Mouse (Mus musculus): ENCODE data around the gene Xxylt1.

The Xxylt1 gene

DNA sequence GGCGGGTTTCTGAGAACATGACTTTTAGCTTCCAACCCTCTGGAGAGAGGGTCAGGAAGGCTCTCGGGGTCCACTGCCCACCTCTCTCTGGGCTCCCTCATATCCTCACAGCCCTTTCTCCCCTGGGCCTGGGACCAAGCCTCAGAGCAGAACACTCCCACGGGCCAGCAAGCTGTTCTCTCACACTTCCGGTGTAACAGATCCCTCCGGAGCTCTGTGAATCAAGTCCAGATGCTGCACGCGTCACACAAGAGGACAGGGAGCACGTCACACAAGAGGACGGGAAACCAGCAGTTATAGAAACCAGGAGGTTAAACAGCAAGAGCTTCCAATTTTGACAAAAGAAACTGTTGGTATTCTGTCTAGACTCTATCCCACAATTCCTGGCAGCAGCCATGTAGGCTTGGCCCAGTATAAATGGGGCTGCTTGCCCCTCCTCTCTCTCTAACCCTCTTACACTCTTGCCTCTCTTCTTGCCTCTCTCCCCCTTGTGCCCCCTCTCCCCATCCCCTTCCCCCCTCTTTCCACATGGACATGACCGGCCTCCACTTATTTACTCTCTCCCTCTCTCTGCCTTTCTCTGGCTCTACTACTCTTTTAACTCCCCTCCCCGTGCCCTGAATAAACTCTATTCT, 19.9 kb downstream of the Xxylt1 start:
- no peak for DNase-seq (ENCODE audit: low spot score in 2 of 2)

DNA sequence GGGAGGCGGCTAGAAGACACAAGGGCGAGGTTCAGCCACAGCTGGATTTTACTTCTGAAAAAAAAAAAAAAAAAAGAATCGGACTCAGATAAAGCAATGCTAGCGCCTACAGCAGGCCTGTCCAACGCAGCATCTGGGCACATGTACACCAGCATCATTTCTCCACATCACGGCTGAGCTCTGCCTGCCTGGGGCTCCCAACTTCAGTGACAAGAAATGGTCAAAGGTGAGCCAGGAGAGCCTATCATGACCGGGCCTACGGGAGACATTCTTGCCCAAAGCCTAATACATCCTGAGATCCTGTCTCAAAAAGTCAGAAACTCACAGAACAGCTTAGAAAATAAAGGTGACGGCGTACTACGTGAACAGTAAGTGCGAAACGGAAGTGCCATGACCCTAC, 20.5 kb downstream of the Xxylt1 start:
- DNase-seq (ENCODE audit: low spot score in 2 of 2) = no peak

DNA sequence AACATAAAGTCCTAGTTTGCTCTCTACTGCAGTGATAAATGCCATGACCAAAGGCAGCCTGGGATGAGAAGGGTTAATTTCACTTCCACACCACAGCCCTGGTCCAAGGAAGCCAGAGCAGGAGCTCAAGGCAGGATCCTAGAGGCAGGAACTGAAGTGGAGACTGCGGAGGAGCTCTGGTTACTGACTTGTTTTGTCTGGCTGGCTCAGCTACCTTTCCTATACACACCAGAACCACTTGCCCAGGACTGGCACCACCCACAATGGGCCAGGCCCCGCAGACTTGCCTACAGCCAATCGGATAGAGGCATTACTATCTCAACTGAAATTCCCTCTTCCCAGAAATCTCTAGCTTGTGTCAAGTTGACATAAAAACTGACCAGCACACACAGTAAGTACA, 21.0 kb downstream of the Xxylt1 start:
- no peak for DNase-seq (ENCODE audit: low spot score in 2 of 2)

DNA sequence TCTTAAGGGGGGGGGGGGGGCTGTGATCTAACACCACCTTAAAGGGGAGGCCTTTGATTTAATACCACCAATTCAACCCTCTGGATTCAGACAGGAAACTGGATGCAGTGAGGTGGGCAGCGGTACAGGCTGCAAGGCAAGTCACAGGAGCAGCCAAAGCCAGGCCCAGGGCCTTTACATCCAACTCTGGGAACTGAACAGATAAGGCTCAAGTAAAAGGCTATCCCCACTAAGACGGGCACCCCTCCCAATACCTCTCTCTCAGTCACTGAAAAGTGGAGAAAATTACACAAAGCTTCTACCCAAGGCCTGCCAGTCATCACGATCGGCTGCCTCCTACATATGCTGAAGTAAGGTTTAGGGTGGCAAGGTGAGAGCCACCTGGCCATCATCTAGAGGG, 21.5 kb downstream of the Xxylt1 start:
- DNase-seq (ENCODE audit: low spot score in 2 of 2) = no peak

DNA sequence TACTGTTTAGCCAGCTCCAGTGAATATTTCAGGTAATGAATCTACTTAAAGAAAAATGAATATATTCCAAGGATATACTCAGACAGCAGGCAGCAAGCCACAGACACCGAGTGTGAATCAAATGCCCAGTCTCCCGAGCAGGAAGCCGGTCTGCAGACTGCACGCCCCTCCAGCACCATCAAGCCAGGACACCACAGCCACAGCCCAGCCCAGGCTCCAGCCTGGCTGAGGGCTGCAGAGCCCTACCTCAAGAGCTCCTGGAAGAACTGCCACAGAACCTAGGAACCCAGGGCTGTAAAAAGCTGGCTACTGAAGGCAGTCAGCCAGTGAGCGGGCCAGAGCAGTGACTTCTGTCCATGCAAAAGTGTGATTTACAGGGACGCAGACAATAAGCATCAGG, 28.4 kb downstream of the Xxylt1 start:
- DNase-seq (ENCODE audit: low spot score in 2 of 2) = no peak

DNA sequence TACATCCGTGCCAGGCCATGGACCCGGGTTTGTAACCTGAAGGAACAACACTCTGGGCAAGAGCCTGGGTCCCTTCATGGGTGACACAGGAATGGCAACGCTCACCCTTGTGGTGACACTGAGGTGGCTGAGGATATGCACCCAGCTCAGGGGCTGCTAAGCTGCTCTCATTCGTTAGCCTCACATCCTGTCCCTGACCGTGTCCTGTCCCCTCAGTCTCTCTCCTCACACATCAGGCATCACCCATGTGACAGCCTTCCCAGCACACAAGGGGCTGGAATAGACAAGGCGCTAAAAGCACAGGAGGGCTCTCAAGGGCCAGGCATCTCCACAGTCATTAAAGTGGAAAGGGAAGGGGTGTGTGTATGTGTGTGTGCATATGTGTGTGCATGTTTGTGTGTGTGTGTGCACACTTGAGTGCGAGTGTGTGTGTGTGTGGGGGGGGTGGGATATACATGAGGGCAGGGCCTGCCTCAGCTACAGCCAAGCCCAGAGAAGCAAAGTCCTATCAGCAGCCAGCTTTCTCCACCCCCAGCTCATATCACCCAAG, 29.0 kb downstream of the Xxylt1 start:
- DNase-seq (ENCODE audit: low spot score in 2 of 2) = no peak

DNA sequence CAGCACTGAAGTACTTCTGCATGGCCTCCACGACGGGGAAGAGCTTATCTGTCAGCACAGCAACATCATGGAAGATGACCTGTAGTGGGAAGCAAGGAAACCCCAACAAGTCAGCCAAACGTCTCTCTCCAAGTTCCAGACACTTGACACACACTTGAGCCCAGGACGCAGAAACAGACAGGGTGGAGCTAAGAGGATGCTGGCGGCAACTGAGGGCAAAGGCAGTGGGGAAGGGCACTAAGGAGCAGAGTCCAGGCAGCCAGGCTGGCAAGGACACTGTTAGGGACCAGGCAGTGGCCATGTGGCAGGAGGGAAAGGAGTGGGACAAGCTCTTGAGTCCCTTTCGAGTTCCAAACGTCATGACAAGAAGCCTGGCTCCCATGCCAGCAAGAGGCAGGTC, 30.5 kb downstream of the Xxylt1 start:
- DNase-seq (ENCODE audit: low spot score in 2 of 2) = no peak

DNA sequence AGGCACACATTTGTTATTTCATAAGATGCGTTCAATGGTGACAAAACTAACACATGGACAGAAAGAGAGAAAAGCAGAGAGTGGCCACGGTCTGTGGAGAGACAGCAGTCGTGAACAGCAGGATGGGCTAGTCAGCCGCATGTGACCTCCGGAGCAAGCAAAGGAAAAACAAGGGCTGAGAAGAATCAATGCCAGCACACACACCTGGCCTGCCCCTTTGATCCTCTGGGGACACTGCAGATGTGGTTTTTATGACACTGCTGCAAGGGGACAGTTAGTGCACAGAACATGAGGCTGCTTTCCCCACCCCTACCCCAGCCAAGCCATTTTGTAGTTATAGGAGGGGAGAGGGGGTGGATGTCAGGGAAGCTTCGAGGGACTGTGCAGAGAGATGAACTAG, 33.0 kb downstream of the Xxylt1 start:
- no peak for DNase-seq (ENCODE audit: low spot score in 2 of 2)

DNA sequence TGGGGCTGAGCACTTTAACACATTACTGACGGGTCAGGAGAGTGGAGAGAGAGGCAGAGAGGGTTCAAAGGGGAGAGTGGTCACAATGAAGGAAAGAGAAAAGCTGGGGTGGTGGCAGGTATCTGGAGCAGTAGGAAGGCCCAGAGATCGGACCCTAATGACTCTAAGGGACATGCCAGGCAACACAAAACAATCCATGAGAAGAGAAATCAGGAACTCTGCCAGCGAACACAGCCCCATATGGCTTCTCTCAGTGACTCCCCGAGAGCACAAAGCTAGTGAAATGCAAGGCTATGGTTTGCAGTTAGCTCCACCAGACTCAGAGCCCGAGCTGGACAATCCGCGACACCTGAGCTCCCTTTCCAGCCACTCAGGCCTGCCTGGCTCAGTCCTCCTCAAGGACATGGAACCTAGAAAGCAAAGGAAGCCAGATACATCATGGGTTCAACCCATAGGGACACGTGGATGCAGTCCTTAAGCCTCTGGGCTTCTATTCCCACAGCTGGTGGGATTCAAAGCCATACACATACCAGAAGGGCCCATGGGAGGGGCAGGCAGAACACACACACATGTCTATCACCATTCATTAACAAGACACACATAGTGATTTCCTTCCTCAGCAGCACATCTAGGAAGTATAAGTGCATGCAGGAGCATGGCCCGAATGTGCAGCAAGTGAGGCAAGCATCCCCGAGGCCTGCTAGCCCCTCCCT, 33.9 kb downstream of the Xxylt1 start:
- DNase-seq (ENCODE audit: low spot score in 2 of 2) = no peak

DNA sequence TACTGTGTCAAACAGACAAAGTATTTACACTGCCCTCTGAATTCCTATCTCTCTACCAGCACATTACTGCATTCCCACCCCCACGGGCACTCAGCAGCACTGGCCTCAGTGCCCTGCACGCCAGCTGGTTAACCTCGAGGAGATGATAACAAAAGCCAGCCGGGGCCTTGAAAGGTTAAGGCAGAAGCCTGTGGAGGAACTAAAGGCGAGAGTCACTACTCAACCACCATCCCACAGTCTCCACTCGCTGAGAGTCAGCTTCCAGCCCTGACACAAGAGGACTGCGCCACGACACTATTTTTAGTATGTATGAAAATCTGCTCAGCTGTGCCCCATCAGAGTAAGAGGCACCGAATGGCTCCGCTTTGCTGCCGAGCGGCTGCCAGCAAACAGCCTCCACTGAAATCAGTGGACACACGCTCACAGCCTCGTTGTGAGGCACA, 35.0 kb downstream of the Xxylt1 start:
- no peak for DNase-seq (ENCODE audit: low spot score in 2 of 2)

DNA sequence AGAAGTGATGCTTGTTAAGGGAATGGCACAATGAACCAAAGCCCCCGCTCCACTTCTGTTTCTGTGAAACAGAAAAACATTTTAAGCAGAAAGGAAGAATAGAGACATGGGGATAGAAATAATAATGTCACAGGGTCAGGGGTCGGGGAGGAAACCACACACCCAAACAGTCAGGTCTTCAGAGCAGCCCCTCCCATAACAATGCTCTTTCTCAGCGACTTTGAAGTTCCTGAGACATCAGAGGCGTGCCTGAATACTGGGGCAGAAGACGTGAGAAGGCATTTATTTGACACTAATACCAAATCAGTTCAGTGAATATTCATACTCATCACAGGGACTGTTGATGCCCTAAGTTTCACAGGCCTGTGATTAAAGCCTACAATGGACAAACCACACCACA, 36.0 kb downstream of the Xxylt1 start:
- no peak for DNase-seq (ENCODE audit: low spot score in 2 of 2)

DNA sequence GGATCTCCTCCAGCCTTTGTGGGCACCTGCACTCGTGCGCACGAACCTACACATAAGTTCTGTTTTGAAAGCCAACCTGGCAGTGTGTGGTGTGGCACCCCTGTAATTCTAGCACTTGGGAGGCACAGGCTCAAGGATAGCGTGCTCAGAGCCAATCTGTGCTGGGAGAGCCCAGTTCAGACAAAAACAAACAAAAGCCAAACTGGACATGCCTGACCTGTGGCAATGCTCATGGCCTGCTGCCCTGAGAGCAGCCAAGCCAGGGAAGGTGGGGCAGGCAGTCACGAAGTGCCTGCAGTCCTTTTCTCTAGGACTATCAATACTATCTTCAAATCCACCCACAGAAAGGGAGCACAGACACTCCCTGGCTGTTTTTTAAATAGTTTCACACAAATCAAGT, 38.1 kb downstream of the Xxylt1 start:
- DNase-seq (ENCODE audit: low spot score in 2 of 2) = peak in 1 of 2 experiments; percentile 12

DNA sequence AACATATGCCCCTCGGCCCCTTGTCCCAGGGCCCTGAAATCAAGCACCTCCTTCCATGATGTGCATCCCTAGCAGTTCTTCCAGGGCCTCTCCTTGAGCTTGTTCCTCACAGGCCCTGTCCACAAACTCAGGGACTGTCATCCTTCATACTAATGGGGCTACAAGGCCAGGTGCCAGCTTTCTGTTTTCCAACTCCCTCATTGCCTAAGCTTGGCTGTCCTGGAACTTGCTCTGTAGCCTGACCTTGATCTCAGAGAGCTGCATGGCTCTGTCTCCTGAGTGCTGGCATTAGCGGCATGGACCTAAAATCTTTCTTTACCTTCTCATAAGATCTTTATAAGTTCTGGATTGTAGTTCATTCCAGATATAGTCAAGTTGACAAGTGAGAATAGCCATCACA, 39.7 kb downstream of the Xxylt1 start:
- DNase-seq (ENCODE audit: low spot score in 2 of 2) = no peak

DNA sequence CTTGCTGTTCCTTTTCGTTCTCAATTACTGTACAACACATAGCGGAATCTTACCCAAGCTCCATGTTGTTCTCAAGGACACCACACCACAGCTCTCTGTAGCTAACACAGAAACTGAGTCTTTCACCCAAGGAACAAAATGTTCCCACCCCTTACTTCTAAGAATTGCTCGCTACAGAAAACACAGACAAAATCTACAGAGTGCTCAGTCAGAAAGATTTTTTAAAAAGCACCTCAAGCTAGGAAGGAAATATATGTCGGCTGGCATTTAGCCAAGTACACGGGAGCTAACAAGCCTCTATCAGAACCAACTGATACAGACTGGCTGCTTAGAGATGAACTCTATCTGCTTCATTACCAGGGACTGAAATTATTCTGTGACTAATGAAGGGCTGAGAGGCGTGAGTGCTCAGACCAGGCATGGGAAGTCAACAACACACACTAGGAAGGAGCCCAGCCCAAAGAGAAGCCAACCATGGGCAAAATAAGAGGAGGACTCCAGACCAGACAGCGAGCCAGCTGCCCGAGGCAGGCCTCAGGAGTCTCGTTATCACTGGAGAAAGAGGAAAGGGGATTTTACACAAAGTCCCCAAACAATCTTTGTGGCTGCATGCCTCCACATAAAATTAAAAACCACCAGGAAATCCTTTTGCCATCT, 41.3 kb downstream of the Xxylt1 start:
- no peak for DNase-seq (ENCODE audit: low spot score in 2 of 2)

DNA sequence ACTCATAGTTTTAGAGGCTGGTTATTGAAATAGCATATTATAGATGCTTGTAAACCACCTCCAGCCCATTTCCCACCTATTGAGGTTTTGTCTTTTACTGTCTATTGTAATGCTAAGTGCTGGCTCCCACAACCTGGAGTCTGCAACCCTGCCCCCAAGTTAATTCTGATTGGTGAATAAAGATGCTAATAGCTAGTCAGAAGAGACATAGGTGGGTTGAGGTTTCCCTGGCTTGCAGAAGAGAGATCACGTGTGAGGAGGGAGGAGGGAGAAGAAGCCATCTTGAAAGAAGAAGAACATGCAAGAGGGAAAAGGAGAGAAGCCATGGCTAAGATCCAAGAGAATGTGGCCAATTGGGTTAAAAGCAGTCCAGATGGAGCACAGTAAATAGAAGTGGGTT, 43.8 kb downstream of the Xxylt1 start:
- DNase-seq (ENCODE audit: low spot score in 2 of 2) = no peak

DNA sequence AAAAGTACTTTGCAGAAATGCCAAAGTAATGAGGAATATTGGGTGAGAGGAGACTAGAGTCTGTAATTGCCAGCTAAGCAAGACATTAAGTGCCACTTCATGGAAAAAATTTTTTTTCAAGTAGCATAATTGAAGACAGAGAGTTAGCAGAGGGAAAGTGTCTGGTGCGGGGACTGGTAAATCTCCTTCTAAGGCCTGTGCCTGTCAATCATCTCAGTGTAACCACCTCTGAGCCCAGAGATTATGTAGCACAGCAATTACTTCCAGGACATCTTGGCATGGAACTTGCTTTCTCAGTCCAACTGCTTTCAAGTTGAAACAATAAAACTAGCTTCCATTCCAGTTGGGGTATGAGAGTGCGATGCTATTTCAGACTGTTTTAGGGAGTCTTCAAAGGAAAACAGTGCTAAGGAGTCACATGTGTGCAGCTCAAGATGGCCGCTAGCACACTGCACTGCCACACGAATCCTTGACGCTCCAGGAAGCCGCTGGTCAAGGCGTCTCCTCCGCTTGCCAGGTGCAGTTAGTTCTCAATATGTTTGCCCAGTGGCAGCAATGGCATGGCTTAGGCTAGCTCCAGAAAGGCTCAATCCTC, 45.5 kb downstream of the Xxylt1 start:
- no peak for DNase-seq (ENCODE audit: low spot score in 2 of 2)

DNA sequence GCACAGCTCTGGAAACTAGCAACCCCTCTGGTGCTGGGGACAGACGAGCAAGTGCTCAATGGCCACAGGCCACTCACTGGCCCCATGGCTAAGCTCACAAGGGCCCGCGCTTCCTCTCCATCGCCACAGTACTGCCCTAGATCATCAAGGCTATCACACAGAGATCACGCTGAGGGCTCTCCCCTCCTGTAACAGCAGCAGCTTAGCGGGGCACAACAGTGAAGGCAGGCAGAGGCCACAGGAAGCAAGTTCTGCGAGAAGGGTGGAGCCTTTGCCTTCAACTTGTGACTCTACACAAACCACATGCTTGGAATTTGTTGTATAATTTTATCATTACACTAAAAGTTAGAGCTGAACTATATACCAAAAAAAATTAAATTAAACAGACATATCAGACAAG, 46.0 kb downstream of the Xxylt1 start:
- no peak for DNase-seq (ENCODE audit: low spot score in 2 of 2)

DNA sequence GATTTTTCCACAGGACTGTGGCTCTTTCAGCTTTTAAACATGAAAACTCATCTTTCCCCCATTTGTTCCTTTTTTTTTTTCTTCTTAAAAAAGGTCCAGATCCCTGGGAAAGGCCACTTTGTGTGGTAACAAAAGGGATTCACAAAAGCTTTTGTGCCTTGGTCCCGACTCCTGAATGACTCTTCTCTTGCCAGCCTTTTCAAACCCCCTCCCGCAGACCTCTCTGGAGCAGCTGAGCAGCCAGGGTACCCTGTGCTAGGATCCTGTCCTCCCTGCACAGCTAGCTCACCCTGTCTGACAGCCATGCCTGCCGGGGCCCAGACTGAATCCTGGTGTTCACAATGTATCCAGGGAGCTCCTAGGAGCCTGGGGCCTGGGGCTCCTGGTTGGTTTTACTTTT, 47.2 kb downstream of the Xxylt1 start:
- DNase-seq (ENCODE audit: low spot score in 2 of 2) = no peak

DNA sequence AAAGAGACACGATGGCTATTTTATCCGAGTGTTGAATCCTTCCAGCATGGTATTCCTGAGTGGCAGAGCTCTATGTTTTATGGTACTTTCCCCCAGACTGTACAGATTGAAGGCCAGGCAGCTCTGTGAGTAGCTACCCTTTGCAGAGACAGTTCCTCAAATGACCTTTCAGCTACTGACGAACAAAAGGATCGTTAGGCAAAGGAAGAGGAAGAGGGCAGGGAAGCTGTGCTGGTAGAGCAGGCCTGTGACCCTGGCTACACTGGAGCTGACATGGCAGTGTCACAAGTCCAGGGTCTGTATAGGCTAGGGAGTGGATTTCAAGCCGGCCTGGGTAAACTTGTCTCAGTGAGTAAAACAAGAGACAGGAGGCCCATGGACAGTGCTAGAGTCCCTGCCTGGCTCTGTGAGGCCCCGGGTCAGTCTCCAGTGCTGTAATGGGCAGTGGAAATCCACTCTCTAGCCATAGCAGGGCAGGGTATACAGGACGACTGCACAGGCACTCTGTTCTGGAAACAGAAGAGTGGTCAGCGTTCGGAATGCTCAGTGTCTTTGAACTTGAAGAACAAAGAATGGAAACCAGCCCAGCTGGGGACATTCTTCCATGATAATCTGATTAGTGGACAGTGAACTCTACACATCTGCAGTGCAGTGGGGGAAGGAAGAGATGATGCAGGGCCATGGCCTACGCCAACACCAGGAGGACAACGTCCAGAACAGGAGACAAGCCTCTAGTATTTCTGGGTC, 51.3 kb downstream of the Xxylt1 start:
- no peak for DNase-seq (ENCODE audit: low spot score in 2 of 2)

DNA sequence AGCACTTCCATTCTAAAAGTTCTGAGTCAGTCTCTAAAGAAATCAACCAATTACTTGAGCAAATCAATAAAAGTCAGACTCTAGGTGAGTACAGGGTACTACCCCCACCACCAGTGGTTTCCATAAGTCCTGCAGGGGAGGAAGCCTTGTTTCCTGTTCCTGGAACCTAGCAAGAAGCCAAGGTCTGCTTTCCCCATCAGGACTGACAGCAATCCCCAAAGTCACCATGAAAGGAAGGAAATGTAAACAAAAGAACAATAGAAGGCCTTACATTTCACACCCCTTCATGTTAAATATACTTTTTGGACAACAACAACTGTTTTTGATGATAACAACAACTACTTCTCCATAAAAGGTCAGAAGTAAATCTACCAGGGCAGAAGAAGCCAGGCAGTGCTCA, 53.6 kb downstream of the Xxylt1 start:
- DNase-seq (ENCODE audit: low spot score in 2 of 2) = no peak

DNA sequence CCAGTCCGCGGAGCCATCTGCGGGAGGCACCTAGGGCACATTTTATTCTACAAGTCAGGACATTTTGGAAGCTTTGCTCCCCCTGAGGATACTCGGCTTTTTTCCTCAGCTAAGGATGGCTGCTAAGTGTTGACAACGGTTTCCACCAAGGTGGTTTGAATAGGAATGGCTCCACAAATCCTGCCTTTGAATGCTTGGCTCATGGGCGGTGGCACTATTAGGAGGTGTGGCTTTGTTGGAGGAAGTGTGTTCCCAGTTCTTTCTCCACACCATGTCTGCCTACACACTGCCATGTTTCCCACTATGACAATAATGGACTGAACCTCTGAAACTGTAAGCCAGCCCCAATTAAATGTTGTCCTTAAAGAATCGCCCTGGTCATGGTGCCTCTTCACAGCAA, 55.7 kb downstream of the Xxylt1 start:
- no peak for DNase-seq (ENCODE audit: low spot score in 2 of 2)

DNA sequence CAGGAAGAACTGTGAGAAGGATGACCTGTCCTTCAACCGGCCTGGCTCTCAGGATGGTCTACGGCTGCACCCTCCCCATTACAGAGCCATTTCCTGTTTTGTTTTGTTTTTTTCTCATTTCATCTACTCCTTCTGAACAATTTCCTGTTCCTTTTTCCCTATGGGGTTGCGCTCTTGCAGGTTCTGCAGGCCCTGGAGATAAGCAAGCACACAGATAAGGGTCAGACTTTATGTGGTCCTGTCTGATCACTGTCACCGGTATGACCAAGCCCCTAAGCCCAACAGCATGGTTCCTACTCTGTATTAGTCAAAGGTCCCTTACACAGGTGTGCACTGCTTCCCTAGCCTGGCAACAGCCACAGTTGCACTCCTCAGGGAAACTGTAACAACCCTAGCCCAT, 56.2 kb downstream of the Xxylt1 start:
- DNase-seq (ENCODE audit: low spot score in 2 of 2) = no peak
